Mouse (Mus musculus): ENCODE measurements at regions not wholly inside any gene's neighbourhood (a gene's known extent, or its start where the extent isn't known, plus 50 kb on each side); places are given as distances from the start of the nearest gene placed in this dataset.

- in situ Hi-C loops (cut with MboI, MseI) = loop anchor here in 1 of 2 experiments (5.0 kb wide), 1 partner anchor 62 kb away; no protein-coding TSS in a partner anchor
These were observed 759.3 kb upstream of the Gm38303 start for GRCm38 (mm10) chr3:11094804-11095203.

- in situ Hi-C loops (cut with MboI, MseI) = no loop called here
These were observed 758.7 kb upstream of the Gm38303 start for GRCm38 (mm10) chr3:11094138-11094537.

GRCm38 (mm10) chr3:11083291-11083690 is 747.8 kb upstream of the Gm38303 start:
- in situ Hi-C loops (cut with MboI, MseI) = no loop called here

GRCm38 (mm10) chr3:11074012-11074411 is 738.5 kb upstream of the Gm38303 start:
- in situ Hi-C loops (cut with MboI, MseI) = no loop called here

GRCm38 (mm10) chr3:11034995-11035769 is 699.7 kb upstream of the Gm38303 start:
- in situ Hi-C loops (cut with MboI, MseI) = no loop called here

GRCm38 (mm10) chr3:11029991-11030390 is 694.5 kb upstream of the Gm38303 start:
- in situ Hi-C loops (cut with MboI, MseI) = no loop called here

GRCm38 (mm10) chr3:11024422-11024821 is 688.9 kb upstream of the Gm38303 start:
- in situ Hi-C loops (cut with MboI, MseI) = no loop called here

- in situ Hi-C loops (cut with MboI, MseI) = no loop called here
These were observed 684.6 kb upstream of the Gm38303 start for GRCm38 (mm10) chr3:11020048-11020447.

GRCm38 (mm10) chr3:11014911-11015310 is 679.4 kb upstream of the Gm38303 start:
- in situ Hi-C loops (cut with MboI, MseI) = loop anchor here in 1 of 2 experiments (10.0 kb wide), 1 partner anchor 560 kb away; no protein-coding TSS in a partner anchor

- in situ Hi-C loops (cut with MboI, MseI) = no loop called here
These were observed 671.9 kb upstream of the Gm38303 start for GRCm38 (mm10) chr3:11007363-11007762.

- in situ Hi-C loops (cut with MboI, MseI) = no loop called here
These were observed 671.2 kb upstream of the Gm38303 start for GRCm38 (mm10) chr3:11006531-11007269.

- in situ Hi-C loops (cut with MboI, MseI) = loop anchor here in 1 of 2 experiments (10.0 kb wide), 1 partner anchor 884 kb away; no protein-coding TSS in a partner anchor
These were observed 643.5 kb upstream of the Gm38303 start for GRCm38 (mm10) chr3:10978968-10979367.

- in situ Hi-C loops (cut with MboI, MseI) = loop anchor here in 1 of 2 experiments (10.0 kb wide), 1 partner anchor 880 kb away; no protein-coding TSS in a partner anchor
These were observed 638.9 kb upstream of the Gm38303 start for GRCm38 (mm10) chr3:10974429-10974828.

- in situ Hi-C loops (cut with MboI, MseI) = no loop called here
These were observed 617.1 kb upstream of the Gm38303 start for GRCm38 (mm10) chr3:10952583-10952982.

- in situ Hi-C loops (cut with MboI, MseI) = no loop called here
These were observed 581.6 kb upstream of the Gm38303 start for GRCm38 (mm10) chr3:10917056-10917455.

GRCm38 (mm10) chr3:10891981-10892380 is 556.5 kb upstream of the Gm38303 start:
- in situ Hi-C loops (cut with MboI, MseI) = no loop called here
